Mouse (Mus musculus): ENCODE results near the gene Akap8. TPM values are rescaled to one million over a fixed set of nuclear protein-coding genes. Genes with fewer than 3 reads are reported as not detected.

Akap8 gene
- polyA plus RNA-seq, 1 experiment from 2014 or later, result 120 TPM

GRCm38 (mm10) chr17:32341102-32341501 lies 20.1 kb upstream of the Akap8 start:
- WGBS, result 84% methylated on average over 1 of the region's 1 CpGs
- Histone ChIP-seq H3K27ac (no peak overlapping the region), H3K9me3 (no peaks in the 10 kb centered on the region), H3K4me1 (no peaks in the 10 kb centered on the region), H3K9ac (no peak overlapping the region), H3K27me3 (no peaks in the 10 kb centered on the region), H3K4me3 (no peak overlapping the region), H3K36me3 (peaks cover 51% of the 10 kb centered on the region), H3K4me2 (no peak overlapping the region)
- no peak for ATAC-seq (ENCODE audit: insufficient number of reproducible peaks, insufficient read depth, low FRiP score, low TSS enrichment, low read depth)

GRCm38 (mm10) chr17:32340110-32340509 lies 19.1 kb upstream of the Akap8 start:
- no peak for ATAC-seq (ENCODE audit: insufficient number of reproducible peaks, insufficient read depth, low FRiP score, low TSS enrichment, low read depth)
- no peak overlapping the region for H3K4me3 ChIP-seq
- H3K4me2 ChIP-seq, result no peak overlapping the region
- peaks cover 60% of the 10 kb centered on the region for H3K36me3 ChIP-seq
- H3K27me3 ChIP-seq, result no peaks in the 10 kb centered on the region
- H3K9ac ChIP-seq, result no peak overlapping the region
- no peaks in the 10 kb centered on the region for H3K4me1 ChIP-seq
- no peaks in the 10 kb centered on the region for H3K9me3 ChIP-seq
- 65% methylated on average over 1 of the region's 1 CpGs for WGBS
- no peak overlapping the region for H3K27ac ChIP-seq

- WGBS, result 85% methylated on average over 2 of the region's 2 CpGs
- no peak overlapping the region for H3K27ac ChIP-seq
- H3K36me3 ChIP-seq, result peaks cover 78% of the 10 kb centered on the region
- H3K27me3 ChIP-seq, result no peaks in the 10 kb centered on the region
- H3K4me1 ChIP-seq, result no peaks in the 10 kb centered on the region
- no peak overlapping the region for H3K4me3 ChIP-seq
- no peak overlapping the region for H3K9ac ChIP-seq
- no peaks in the 10 kb centered on the region for H3K9me3 ChIP-seq
- H3K4me2 ChIP-seq, result no peak overlapping the region
- no peak for ATAC-seq (ENCODE audit: insufficient number of reproducible peaks, insufficient read depth, low FRiP score, low TSS enrichment, low read depth)
Observed at GRCm38 (mm10) chr17:32335869-32336268, 14.8 kb upstream of the Akap8 start.

- no peak overlapping the region for H3K27ac ChIP-seq
- peaks cover 79% of the 10 kb centered on the region for H3K36me3 ChIP-seq
- H3K9ac ChIP-seq, result no peak overlapping the region
- 97% methylated on average over 12 of the region's 12 CpGs for WGBS
- no peak overlapping the region for H3K4me3 ChIP-seq
- no peak for ATAC-seq (ENCODE audit: insufficient number of reproducible peaks, insufficient read depth, low FRiP score, low TSS enrichment, low read depth)
- no peaks in the 10 kb centered on the region for H3K27me3 ChIP-seq
- no peaks in the 10 kb centered on the region for H3K9me3 ChIP-seq
- no peaks in the 10 kb centered on the region for H3K4me1 ChIP-seq
- no peak overlapping the region for H3K4me2 ChIP-seq
Observed at GRCm38 (mm10) chr17:32334921-32335320, 13.9 kb upstream of the Akap8 start.

GRCm38 (mm10) chr17:32333675-32334303 lies 12.8 kb upstream of the Akap8 start:
- no peak overlapping the region for H3K4me3 ChIP-seq
- H3K4me2 ChIP-seq, result no peak overlapping the region
- H3K27me3 ChIP-seq, result no peaks in the 10 kb centered on the region
- H3K4me1 ChIP-seq, result no peaks in the 10 kb centered on the region
- 88% methylated on average over 31 of the region's 31 CpGs for WGBS
- H3K9ac ChIP-seq, result no peak overlapping the region
- H3K27ac ChIP-seq, result no peak overlapping the region
- peaks cover 88% of the 10 kb centered on the region for H3K36me3 ChIP-seq
- H3K9me3 ChIP-seq, result no peaks in the 10 kb centered on the region
- ATAC-seq (ENCODE audit: insufficient number of reproducible peaks, insufficient read depth, low FRiP score, low TSS enrichment, low read depth), result peak; percentile 46; the same call in 1 of the 2 replicates

GRCm38 (mm10) chr17:32327501-32327900 lies 6.5 kb upstream of the Akap8 start:
- H3K4me1 ChIP-seq, result no peaks in the 10 kb centered on the region
- no peak overlapping the region for H3K9ac ChIP-seq
- H3K9me3 ChIP-seq, result no peaks in the 10 kb centered on the region
- peaks cover 63% of the 10 kb centered on the region for H3K36me3 ChIP-seq
- no peak for ATAC-seq (ENCODE audit: insufficient number of reproducible peaks, insufficient read depth, low FRiP score, low TSS enrichment, low read depth)
- no peak overlapping the region for H3K4me3 ChIP-seq
- H3K27ac ChIP-seq, result no peak overlapping the region
- H3K4me2 ChIP-seq, result no peak overlapping the region
- H3K27me3 ChIP-seq, result no peaks in the 10 kb centered on the region

- no peak for ATAC-seq (ENCODE audit: insufficient number of reproducible peaks, insufficient read depth, low FRiP score, low TSS enrichment, low read depth)
- Histone ChIP-seq H3K27ac (no peak overlapping the region), H3K4me3 (no peak overlapping the region), H3K27me3 (no peaks in the 10 kb centered on the region), H3K9ac (no peak overlapping the region), H3K4me1 (peaks cover 16% of the 10 kb centered on the region), H3K36me3 (peaks cover 35% of the 10 kb centered on the region), H3K4me2 (no peak overlapping the region), H3K9me3 (no peaks in the 10 kb centered on the region)
- 97% methylated on average over 1 of the region's 1 CpGs for WGBS
Observed at GRCm38 (mm10) chr17:32322809-32323208, 1.8 kb upstream of the Akap8 start.

- WGBS, result 17% methylated on average over 6 of the region's 6 CpGs
- Histone ChIP-seq H3K27ac (peak overlapping the region; percentile 89), H3K27me3 (no peaks in the 10 kb centered on the region), H3K36me3 (peaks cover 40% of the 10 kb centered on the region), H3K4me2 (peak overlapping the region; percentile 89), H3K4me1 (peaks cover 16% of the 10 kb centered on the region), H3K9me3 (no peaks in the 10 kb centered on the region), H3K4me3 (peak overlapping the region; percentile 88), H3K9ac (peak overlapping the region; percentile 86)
- no peak for ATAC-seq (ENCODE audit: insufficient number of reproducible peaks, insufficient read depth, low FRiP score, low TSS enrichment, low read depth)
Observed at GRCm38 (mm10) chr17:32321836-32322235, 798 bp upstream of the Akap8 start.

- ATAC-seq (ENCODE audit: insufficient number of reproducible peaks, insufficient read depth, low FRiP score, low TSS enrichment, low read depth), result peak; percentile 78
- peak overlapping the region; percentile 86 for H3K9ac ChIP-seq
- H3K4me1 ChIP-seq, result peaks cover 16% of the 10 kb centered on the region
- H3K27ac ChIP-seq, result peak overlapping the region; percentile 89
- H3K36me3 ChIP-seq, result peaks cover 40% of the 10 kb centered on the region
- H3K4me3 ChIP-seq, result peak overlapping the region; percentile 88
- WGBS, result under 1% methylated on average over 23 of the region's 23 CpGs
- H3K4me2 ChIP-seq, result peak overlapping the region; percentile 89
- H3K9me3 ChIP-seq, result no peaks in the 10 kb centered on the region
- no peaks in the 10 kb centered on the region for H3K27me3 ChIP-seq
Observed at GRCm38 (mm10) chr17:32321390-32321734, 324 bp upstream of the Akap8 start.

GRCm38 (mm10) chr17:32319950-32320349 lies 1.1 kb downstream of the Akap8 start:
- Histone ChIP-seq H3K4me2 (peak overlapping the region; percentile 89), H3K9me3 (no peaks in the 10 kb centered on the region), H3K9ac (peak overlapping the region; percentile 90), H3K27me3 (no peaks in the 10 kb centered on the region), H3K36me3 (peaks cover 42% of the 10 kb centered on the region), H3K27ac (peak overlapping the region; percentile 96), H3K4me1 (peaks cover 16% of the 10 kb centered on the region), H3K4me3 (peak overlapping the region; percentile 88)
- WGBS, result 0% methylated on average over 7 of the region's 7 CpGs
- no peak for ATAC-seq (ENCODE audit: insufficient number of reproducible peaks, insufficient read depth, low FRiP score, low TSS enrichment, low read depth)

GRCm38 (mm10) chr17:32317708-32318107 lies 3.3 kb downstream of the Akap8 start:
- WGBS, result 90% methylated on average over 3 of the region's 3 CpGs
- H3K9ac ChIP-seq, result 0 out of 2 replicates have a peak overlapping the region, but pooled peaks have one; percentile 12
- no peak overlapping the region for H3K27ac ChIP-seq
- H3K4me3 ChIP-seq, result no peak overlapping the region
- H3K4me2 ChIP-seq, result no peak overlapping the region
- peaks cover 16% of the 10 kb centered on the region for H3K4me1 ChIP-seq
- no peak for ATAC-seq (ENCODE audit: insufficient number of reproducible peaks, insufficient read depth, low FRiP score, low TSS enrichment, low read depth)
- no peaks in the 10 kb centered on the region for H3K9me3 ChIP-seq
- no peaks in the 10 kb centered on the region for H3K27me3 ChIP-seq
- peaks cover 56% of the 10 kb centered on the region for H3K36me3 ChIP-seq

GRCm38 (mm10) chr17:32317032-32317431 lies 4.0 kb downstream of the Akap8 start:
- Histone ChIP-seq H3K9ac (no peak overlapping the region), H3K4me2 (no peak overlapping the region), H3K27ac (no peak overlapping the region), H3K9me3 (no peaks in the 10 kb centered on the region), H3K27me3 (no peaks in the 10 kb centered on the region), H3K4me3 (no peak overlapping the region), H3K4me1 (peaks cover 13% of the 10 kb centered on the region), H3K36me3 (peaks cover 63% of the 10 kb centered on the region)
- ATAC-seq (ENCODE audit: insufficient number of reproducible peaks, insufficient read depth, low FRiP score, low TSS enrichment, low read depth), result no peak
- WGBS, result 91% methylated on average over 8 of the region's 8 CpGs
